Mouse (Mus musculus) spleen, adult 2 months (tissue): Measurements from ENCODE around the gene Bcar3. TPM values are rescaled to one million over a fixed set of nuclear protein-coding genes. Genes with fewer than 3 reads are reported as not detected.

ENCODE experiments used
- DNase-seq, 2 experiments: peaks; one replicate each; pipeline versions ENCODE4 v3.0.0 to v3.0.0-alpha.2; 2012 to 2021; ENCODE audit warnings: low spot score in 2 of 2, low read depth in 1 of 2
- H3K27ac ChIP-seq: fragments of 200-500 bp; 2 replicates; pipeline ENCODE4 v1.5.1; 2012; ENCODE audit warnings: low read length, inconsistent platforms; ENCODE audit not compliant: insufficient read depth
- H3K27me3 ChIP-seq: fragments of 200-500 bp; 2 replicates; pipeline ENCODE4 v1.6.1; 2012; ENCODE audit warnings: mild to moderate bottlenecking, moderate library complexity, low read length, inconsistent platforms; ENCODE audit not compliant: control insufficient read depth, insufficient read depth
- H3K36me3 ChIP-seq: fragments of 200-500 bp; 2 replicates; pipeline ENCODE4 v1.6.1; 2012; ENCODE audit warnings: mild to moderate bottlenecking, low read length, inconsistent platforms; ENCODE audit not compliant: control insufficient read depth, insufficient read depth
- H3K4me1 ChIP-seq: fragments of 200-500 bp; 2 replicates; pipeline ENCODE4 v1.6.1; 2011; ENCODE audit warnings: inconsistent platforms; ENCODE audit not compliant: control insufficient read depth, insufficient read depth, insufficient read length
- H3K4me3 ChIP-seq: fragments of 200-500 bp; 2 replicates; pipeline ENCODE4 v1.5.1; 2011; ENCODE audit warnings: mild to moderate bottlenecking, inconsistent platforms; ENCODE audit not compliant: insufficient read depth, insufficient read length; ENCODE audit errors: extremely low read depth
- CTCF ChIP-seq: fragments of 200-500 bp; IDR thresholded peaks from 2 replicates; pipeline ENCODE4 v1.5.1; 2011; ENCODE audit warnings: mild to moderate bottlenecking, inconsistent platforms; ENCODE audit not compliant: insufficient read depth, insufficient read length, insufficient replicate concordance; ENCODE audit errors: extremely low read depth
- POLR2A ChIP-seq: fragments of 200-500 bp; IDR thresholded peaks from 2 replicates; pipeline ENCODE4 v1.6.1; 2011; ENCODE audit warnings: low read depth, low read length, inconsistent platforms
- WGBS: fragments of 180-500 bp; shearing (Covaris S2); methylation state at CpG from one replicate; pipeline ENCODE4 v1.1.7; 2018; 5-methylcytosine and 5-hydroxymethylcytosine counted together
- polyA plus RNA-seq: library from polyadenylated mRNA; depleted of rRNA; stranded (reverse); fragments of >200 nt; gene quantifications from 2 replicates; pipeline ENCODE4 v1.2.3, GENCODE M21; 2012

Bcar3 gene
- polyA plus RNA-seq, 1 experiment = 54.4 TPM

GRCm38 (mm10) chr3:122323841-122324240 is 29.9 kb downstream of the Bcar3 start:
- no peaks in the 10 kb centered on the region for H3K27me3 ChIP-seq
- WGBS = 86% methylated on average over 6 of the region's 6 CpGs
- H3K4me1 ChIP-seq = no peaks in the 10 kb centered on the region; the same call in 1 of the 2 replicates
- no peaks in the 10 kb centered on the region for H3K36me3 ChIP-seq
- no peak overlapping the region for H3K4me3 ChIP-seq
- no peak for DNase-seq
- H3K27ac ChIP-seq = no peak overlapping the region
- TF ChIP-seq POLR2A (no peak), CTCF (no peak)

DNA sequence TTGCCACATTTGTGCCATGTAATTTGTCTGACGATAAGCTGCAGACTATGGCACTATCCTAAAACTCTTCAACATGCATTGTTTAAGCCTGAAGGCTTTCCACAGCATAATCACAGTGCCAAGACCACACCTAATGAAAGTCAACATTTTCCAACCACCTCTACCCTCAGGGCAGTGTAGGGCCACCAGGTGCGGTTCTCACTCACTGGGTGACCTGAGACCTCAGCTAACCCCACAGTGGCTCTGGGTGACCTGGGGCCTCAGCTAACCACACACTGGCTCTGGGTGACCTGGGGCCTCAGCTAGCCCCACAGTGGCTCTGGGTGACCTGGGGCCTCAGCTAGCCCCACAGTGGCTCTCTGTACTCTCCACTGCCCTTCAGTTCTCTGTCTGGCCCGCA is 30.6 kb downstream of the Bcar3 start:
- no peak overlapping the region for H3K27ac ChIP-seq
- no peak overlapping the region for H3K4me3 ChIP-seq
- DNase-seq = no peak
- no peak for TF ChIP-seq POLR2A
- no peak for TF ChIP-seq CTCF
- no peaks in the 10 kb centered on the region for H3K27me3 ChIP-seq
- no peaks in the 10 kb centered on the region for H3K36me3 ChIP-seq
- H3K4me1 ChIP-seq = no peaks in the 10 kb centered on the region; the same call in 1 of the 2 replicates
- WGBS = 92% methylated on average over 3 of the region's 3 CpGs

DNA sequence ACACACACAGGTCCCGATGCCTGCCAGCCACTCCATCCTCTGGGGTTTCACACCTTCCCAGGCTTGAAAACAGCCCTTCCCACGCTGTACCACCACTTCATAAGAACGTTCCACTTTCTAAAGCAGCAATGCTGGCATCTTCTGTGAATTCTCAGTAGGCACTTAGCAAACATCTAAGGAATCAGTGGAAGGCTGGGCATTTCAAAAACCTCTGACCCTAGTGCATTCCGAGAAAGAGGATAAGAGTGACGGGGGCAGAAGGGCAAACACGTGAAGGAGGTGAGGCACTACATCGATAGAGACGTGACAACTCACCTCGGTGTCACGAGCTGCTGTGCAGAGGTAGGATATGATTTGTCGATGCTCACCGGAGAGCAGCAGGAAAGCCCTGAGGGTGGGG is 36.5 kb downstream of the Bcar3 start:
- Histone ChIP-seq H3K27me3 (no peaks in the 10 kb centered on the region), H3K4me1 (no peaks in the 10 kb centered on the region), H3K27ac (no peak overlapping the region), H3K4me3 (no peak overlapping the region), H3K36me3 (no peaks in the 10 kb centered on the region)
- 90% methylated on average over 12 of the region's 12 CpGs for WGBS
- TF ChIP-seq POLR2A (no peak), CTCF (no peak)
- DNase-seq = no peak

DNA sequence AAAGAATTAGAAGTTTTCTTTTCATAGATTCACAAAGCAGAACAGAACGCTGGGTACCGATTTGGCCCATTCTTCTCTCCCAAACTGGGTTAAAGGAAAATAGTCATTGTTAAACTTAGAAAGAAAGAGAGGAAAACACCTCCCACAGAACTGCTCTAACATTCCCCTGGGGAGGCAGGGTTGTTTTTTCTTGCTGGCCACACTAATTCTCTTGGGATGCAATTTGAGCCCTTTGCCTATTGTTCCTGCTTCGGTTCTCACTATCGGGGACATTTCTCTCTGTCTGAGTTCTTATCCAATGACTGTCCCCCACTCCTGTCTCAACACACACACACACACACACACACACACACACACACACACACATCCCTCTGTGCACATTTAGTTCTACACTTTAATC is 39.6 kb downstream of the Bcar3 start:
- H3K27me3 ChIP-seq = no peaks in the 10 kb centered on the region
- no peak for TF ChIP-seq CTCF
- no peak for TF ChIP-seq POLR2A

DNA sequence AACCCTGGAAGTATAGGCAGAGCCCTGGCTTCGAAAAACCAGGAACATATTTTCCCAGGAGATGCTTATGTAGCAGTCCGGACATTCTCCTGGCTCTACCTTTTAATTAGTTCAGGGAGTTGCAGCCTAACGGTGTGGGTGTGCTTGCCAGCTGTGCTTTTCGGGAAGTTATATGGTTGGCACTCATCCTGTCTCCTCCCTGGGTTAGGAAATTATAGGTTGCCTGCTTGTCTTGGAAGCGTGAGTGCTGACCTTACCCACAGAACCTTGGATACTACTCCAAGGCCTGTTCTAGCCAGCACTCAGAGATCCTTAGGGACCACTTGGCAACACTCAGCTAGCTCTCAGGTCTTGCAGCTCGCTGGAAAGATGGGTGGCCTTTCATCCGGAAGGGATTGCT is 40.0 kb downstream of the Bcar3 start:
- TF ChIP-seq POLR2A = no peak
- no peak for TF ChIP-seq CTCF
- no peak for DNase-seq
- Histone ChIP-seq H3K36me3 (no peaks in the 10 kb centered on the region), H3K4me1 (no peaks in the 10 kb centered on the region), H3K4me3 (no peak overlapping the region), H3K27me3 (no peaks in the 10 kb centered on the region), H3K27ac (no peak overlapping the region)
- WGBS = 59% methylated on average over 7 of the region's 7 CpGs

More for the DNA sequence above, 39.6 kb downstream of the Bcar3 start:
- Histone ChIP-seq H3K4me3 (no peak overlapping the region), H3K36me3 (no peaks in the 10 kb centered on the region), H3K4me1 (no peaks in the 10 kb centered on the region), H3K27ac (no peak overlapping the region)
- no peak for DNase-seq
- 47% methylated on average over 4 of the region's 4 CpGs for WGBS

- H3K27me3 ChIP-seq = no peaks in the 10 kb centered on the region
- no peak for DNase-seq
- no peak for TF ChIP-seq POLR2A
- TF ChIP-seq CTCF = no peak
- no peaks in the 10 kb centered on the region for H3K4me1 ChIP-seq
- no peak overlapping the region for H3K27ac ChIP-seq
- 28% methylated on average over 7 of the region's 7 CpGs for WGBS
- no peak overlapping the region for H3K4me3 ChIP-seq
- H3K36me3 ChIP-seq = no peaks in the 10 kb centered on the region
Observed at GRCm38 (mm10) chr3:122334375-122334774, 40.4 kb downstream of the Bcar3 start.

- no peak overlapping the region for H3K4me3 ChIP-seq
- no peaks in the 10 kb centered on the region for H3K36me3 ChIP-seq
- peaks cover 5% of the 10 kb centered on the region; the same call in 1 of the 2 replicates for H3K4me1 ChIP-seq
- 89% methylated on average over 4 of the region's 4 CpGs for WGBS
- no peak overlapping the region for H3K27ac ChIP-seq
- TF ChIP-seq POLR2A (no peak), CTCF (no peak)
- H3K27me3 ChIP-seq = no peaks in the 10 kb centered on the region
- no peak for DNase-seq
Observed at GRCm38 (mm10) chr3:122336030-122336429, 42.1 kb downstream of the Bcar3 start.

- H3K4me3 ChIP-seq = no peak overlapping the region
- no peak for DNase-seq
- no peak overlapping the region for H3K27ac ChIP-seq
- WGBS = 45% methylated on average over 5 of the region's 5 CpGs
- no peaks in the 10 kb centered on the region for H3K36me3 ChIP-seq
- H3K4me1 ChIP-seq = peaks cover 5% of the 10 kb centered on the region; the same call in 1 of the 2 replicates
- H3K27me3 ChIP-seq = no peaks in the 10 kb centered on the region
- TF ChIP-seq POLR2A (no peak), CTCF (no peak)
Observed at GRCm38 (mm10) chr3:122337992-122338391, 44.1 kb downstream of the Bcar3 start.
